Mouse (Mus musculus): ENCODE data around the gene Nrip3. TPM values are rescaled to one million over a fixed set of nuclear protein-coding genes. Genes with fewer than 3 reads are reported as not detected.

Nrip3 gene
- total RNA-seq, 2 experiments from 2014 or later = 0.20 to 0.21 TPM

DNA sequence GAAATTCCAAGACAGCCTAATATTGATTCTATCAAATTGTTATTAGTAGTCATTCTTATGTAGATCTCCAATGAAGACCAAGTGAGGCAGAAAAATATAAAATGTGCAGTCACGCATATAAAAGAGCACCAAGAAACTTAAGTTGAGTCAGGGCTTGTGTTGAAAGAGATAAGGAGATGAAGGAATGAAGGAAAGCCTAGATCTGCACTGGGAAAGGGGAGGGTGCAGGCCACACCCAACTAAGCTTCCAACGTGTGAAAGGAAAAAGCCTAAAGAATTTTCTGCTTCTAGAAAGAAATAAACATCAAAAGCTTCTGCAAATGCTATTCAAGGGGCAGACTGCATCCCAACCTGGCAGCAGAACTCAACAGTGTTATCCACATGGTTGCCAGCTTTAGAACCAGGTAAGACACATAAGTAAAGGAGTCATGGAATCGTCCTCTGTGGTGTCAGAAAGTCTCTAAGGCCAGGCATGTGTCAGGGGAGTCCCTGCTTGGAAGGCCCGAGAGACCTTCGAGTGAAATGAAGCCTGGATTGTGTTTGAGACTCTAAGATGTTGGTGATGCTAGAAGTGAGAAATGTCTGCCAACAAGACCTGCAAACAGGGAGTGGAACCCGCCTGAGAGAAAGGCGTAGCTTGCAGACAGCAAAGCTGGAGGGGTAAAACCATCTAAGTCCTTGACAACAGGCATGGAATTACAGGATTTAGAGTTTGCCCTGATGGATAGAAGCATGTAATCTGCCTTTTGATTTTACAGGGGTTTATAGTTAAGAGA, 14.1 kb downstream of the Nrip3 start:
- DNase-seq = no peak

DNA sequence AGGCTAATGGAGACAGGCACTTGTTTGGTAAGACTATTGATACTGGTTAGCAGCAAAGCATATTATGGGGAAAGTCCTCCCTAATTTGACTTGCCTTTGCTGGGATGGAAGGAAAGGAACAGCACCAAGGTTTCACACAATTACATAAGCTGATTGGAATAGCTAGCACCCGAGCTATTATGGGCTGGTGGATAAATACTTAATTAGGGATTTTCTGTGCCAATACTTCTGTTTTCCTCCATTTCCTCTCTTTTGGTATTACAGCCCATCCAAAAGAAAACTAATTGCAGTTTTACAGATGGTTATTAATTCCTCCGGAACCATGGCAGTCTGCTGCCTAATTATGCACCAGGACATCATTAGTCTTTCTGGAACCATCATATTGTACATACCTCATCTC, 17.8 kb downstream of the Nrip3 start:
- DNase-seq = no peak

DNA sequence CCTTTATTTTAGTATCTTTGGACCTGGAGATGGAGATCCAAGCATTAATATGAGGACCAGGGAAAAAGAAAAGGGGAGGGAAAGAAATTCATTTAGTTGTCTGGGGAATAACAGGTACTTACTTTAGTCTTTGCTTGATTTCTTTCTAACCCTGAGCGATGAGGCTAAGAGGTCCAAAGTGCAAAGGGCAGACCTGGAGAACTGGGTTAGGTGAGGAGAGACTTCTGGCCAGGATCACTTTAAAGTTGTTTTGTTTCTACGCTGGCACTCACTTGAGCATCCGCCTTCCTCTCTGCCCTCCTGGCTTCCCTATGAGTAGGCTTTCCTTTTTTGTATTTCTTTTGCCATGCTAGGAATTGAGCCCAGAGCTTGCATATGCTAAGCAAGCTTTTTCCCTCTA, 25.5 kb downstream of the Nrip3 start:
- no peak for DNase-seq

DNA sequence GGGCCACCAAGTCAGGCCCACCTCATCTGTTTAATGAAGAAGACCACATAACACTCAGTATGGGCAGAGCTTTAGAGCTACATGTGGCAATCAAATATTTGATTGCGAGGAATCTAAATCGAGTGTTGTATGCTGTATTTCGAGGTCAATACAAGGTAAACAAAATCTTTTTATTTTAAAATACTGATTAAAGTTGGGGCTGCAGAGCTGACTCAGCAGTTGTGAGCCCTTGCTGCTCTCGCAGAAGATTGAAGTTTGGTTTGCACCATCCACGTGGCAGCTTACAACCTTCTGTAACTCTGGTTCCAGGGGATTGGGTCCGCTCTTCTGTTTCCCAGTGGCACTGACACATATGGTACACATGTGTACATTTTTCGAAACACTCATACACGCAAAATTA, 27.8 kb downstream of the Nrip3 start:
- DNase-seq = no peak

DNA sequence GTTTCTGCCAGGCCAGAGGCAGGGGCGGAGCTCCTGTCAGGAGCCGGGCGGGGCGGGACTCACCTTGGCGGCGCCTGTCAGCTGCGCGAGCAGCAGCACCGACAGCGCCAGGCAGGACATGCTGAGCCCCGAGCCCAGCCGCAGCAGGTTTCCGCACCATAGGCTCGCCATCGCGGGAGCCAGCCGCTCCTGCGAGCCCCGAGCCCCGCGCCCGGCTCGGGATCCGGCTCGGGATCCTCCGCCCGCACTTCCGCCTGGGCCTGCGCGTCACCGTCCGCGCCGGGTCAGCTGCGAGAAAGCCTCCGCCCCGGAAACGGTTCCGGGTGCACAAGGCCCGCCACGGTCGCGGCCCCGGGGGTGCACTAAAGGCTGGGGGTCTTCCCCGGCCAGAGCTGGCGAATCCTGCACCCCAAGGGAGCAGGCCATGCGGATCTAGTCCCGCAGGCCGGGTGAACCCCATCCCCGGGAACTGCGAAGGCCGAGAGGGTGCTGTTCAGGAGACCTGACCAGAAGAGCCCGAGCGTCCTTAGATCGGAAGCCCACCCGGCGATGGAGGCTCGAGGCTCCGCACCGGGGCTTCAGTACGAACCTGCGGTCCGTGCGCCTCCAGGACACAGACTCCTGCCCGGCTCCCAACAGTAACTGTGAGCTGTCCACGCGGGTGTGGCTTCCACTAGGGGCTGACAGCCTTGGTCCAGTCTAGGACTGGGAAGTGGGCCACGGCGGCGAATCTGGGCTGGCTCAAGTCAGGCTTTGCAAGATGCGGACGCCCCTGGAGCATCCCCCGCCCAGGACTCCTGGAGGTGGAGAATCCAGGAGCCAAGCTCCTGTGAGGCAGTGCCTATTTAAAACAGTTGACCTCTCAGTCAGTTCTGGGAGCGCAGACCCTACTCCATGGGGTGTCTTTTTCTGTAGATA, 29.6 kb downstream of the Nrip3 start, which contains the start of gene Tmem9b:
TSS of gene Tmem9b (minus strand) at position 868 of the 918 bp plus-strand sequence.
- peak; percentile 88 to 89 for DNase-seq

DNA sequence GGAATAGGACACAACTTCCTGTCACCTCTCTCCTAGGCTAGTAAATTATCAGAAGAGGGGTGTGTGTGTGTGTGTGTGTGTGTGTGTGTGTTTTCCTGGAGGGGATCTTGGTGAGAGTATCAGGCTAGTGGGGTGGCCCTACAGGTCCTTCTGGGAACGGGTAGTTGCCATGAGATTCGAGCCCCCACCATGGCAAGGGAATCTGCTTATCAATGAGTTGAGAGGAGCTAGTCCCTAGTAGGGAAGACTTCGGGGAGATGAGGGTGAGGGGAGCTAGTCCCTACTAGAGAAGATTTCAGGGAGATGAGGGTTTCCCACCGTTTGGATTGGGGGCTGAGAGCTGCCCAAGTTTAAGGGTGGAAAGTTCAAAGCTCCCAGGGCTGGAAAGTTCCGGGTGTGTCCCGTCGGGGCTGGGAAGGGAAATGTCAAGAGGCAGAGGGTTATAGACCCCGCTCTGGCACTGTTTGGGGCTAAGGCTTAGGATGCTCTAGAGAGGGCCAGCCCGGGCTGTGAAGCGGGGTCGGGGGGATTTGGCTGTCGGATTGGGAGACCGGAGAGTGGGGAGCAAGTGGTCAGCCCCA, 30.3 kb downstream of the Nrip3 start:
- DNase-seq = no peak

DNA sequence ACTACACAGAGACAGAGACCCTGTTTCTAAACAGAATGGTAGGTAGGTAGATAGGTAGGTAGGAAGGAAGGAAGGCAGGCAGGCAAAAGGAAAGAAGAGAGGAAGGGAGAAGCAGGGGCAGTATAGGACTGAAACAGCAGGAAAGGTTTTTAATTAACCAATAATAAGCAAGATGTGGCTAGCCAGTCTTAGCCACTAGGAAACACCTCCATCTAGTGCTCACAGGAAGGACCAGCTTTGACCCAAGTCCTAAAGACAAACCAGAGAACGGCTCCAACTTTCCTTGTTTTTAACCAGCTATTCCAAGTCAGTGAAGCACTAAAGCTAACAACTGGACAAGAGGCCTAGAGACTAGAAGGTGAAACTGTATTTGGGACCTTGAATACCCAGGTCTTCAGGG, 34.1 kb downstream of the Nrip3 start:
- no peak for DNase-seq

DNA sequence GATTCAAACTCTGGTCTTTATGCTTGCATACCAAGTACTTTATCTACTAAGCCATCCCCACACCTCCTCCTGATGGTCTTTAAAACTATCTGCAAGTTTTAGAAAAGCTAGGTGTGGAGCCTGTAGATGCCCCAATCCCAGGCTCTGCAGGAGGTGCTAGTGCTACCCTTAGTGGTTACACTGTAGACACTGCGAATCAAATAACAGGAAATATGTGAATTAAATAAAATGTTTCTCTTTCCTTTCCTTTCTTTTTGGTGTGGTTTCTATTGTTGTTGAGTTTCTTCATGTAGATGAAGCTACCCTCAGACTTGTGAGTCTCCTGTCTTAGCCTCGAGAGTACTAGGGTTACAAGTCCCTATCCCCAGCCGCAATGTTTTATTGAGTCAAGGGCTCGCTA, 40.1 kb downstream of the Nrip3 start:
- no peak for DNase-seq

DNA sequence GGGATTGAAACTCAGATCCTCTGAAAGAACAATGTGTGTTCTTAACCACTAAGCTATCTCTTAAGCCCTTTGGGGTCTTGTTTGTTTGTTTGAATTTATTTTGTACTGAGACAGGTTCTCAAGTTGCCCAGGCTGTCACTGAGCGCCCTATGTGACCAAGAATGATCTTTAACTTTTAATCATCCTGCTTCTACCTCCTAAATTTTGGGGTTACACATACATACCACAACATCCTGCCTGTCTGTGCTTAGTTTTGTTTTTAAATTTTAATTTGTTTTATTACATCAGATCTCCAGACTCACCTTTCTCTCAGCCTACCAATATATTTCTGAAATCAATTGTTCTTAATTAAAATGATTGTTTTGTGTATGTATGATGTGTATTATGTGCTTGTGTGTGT, 40.8 kb downstream of the Nrip3 start:
- no peak for DNase-seq

DNA sequence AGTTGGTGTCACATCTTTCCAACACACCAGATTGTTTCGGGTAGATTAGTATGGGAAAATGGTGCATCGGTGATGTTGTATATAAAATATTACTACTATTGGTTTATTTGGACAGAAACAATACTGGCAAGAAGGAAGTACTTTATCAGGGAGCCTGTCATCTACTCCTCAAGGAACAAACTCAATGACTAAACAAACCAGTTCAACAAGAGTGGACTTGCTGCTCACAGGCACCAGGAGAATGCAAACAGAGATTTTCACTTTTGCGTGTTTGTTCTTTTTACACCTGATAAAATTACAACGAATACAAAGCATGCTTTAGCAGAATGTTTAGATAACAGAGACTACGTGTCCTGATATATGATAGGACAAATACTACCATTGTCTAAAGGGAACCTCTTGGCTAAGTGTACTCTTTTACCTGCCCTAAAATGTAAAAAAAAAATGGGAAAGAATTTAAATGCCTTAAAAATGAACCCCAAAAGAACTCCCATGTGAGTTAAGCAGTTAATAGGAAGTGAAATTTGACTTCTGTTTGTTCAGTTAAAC, 41.9 kb downstream of the Nrip3 start:
- DNase-seq = no peak

DNA sequence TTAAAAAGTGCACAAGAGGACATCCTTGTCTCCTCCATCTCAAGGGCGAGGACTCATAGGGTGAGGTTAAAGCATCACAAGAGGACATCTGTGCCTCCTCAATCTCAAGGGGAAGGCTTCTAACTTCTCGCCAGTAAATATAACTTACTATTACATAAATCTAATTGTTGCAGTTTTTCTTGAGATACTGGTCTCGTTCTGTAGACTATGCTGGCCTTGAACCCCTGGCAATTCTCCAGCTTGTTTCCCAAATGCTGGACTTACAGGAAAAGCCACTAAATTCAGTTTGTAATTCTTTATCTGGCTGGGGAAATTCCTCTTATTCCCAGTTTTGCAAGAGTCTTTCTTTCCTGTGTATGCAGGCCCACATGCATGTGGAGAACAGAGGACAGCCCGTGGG, 47.0 kb downstream of the Nrip3 start:
- no peak for DNase-seq

DNA sequence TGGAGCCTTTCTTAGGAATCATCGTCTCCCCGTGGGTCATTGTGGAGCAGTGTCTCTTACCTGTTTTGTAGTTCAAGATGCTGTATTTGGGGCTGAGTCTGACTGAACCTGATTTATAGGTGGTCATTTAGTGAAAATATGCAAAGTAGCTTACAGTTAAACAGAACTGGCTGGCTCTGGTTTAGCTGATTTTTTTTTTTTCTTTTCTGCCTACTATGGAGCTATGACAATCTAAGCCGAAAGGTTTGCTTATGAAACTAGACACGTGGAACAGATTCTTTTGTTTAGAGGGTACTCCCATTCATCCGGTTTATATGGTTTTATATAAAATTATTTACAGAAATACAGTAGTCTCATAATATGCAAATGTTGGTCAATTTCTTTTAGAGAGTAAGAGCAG, 50.2 kb downstream of the Nrip3 start, which contains the start of gene Ascl3:
TSS of gene Ascl3 (minus strand) at position 101 of the 400 bp plus-strand sequence.
- DNase-seq = no peak

DNA sequence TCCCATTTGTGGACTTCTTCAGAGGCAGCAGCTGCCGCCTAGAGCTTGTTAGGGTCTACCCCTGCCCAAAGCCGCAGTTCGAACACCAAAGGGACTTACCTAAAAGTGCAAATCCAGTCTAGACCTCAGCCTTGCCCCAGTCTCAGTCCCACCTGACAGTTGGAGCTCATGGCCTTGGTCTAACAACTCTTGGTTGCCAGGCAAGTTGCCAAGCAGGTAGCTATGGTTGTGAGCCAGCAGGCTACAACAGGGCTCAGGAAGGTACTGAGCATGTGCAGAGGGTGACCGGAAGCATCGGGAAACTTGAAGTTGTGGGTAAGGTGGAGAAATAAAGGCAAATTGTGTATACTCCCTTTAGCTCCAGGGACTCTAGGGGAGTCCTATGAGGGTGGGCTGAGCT, 58.1 kb downstream of the Nrip3 start, which contains the start of gene BC051019:
TSS of gene BC051019 (minus strand) at position 154 of the 400 bp plus-strand sequence.
- no peak for DNase-seq

DNA sequence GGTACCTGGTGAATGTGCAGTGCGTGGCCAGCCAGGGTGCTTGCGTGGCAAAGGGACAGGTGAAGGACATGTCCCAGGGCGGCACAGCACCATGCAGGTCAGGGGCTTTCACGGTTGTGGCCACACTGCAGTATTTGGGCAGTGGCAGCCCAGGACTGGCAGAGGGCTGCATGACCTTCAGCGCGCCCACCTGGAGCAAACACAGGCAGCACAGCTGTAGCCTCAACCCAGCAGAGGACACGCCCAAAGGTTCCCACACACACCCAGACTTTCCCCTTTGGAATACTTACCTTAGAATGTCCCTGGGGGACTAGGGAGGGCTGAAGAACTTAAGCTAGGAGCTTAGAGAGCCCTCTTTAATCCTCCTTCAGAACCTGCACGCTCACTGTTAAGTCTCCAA, 58.7 kb downstream of the Nrip3 start:
- DNase-seq = no peak

DNA sequence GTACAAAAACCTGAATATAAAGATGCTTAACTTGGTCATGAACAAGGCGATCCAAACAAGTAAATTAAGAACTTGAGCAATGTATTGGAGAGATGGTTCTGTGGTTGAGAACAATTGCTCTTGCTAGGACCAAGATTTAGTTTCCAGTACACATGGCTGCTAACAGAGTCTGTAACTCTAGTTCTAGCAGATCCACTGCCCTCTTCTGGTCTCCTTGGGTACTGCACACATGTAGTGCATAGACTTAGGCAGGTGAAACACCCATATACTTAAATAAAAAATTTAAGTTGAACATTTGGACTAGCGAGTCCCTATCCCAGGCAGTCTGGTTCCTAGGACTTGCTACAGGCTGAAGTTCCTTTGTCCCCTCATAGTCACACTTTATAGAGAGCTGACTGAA, 59.2 kb downstream of the Nrip3 start:
- DNase-seq = no peak

DNA sequence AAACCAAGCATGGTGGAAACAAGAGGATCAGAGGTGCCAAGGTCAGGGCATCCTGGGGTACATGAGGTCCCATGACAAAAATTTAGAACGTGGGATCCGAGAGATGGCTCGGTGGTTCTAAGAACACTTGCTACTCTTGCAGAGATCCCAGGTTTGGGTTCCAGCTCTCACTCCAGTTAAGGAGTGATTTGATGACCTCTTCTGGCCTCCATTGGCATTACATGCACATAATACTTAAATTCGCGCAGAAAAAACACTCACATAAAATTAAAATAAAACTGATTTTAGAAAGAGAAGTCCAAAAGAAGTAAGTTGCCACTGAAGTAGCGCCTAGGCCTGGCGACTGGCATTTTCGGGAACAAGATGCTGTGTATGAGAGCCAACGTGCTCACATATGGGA, 62.5 kb downstream of the Nrip3 start:
- peak; percentile 27 to 67 for DNase-seq

DNA sequence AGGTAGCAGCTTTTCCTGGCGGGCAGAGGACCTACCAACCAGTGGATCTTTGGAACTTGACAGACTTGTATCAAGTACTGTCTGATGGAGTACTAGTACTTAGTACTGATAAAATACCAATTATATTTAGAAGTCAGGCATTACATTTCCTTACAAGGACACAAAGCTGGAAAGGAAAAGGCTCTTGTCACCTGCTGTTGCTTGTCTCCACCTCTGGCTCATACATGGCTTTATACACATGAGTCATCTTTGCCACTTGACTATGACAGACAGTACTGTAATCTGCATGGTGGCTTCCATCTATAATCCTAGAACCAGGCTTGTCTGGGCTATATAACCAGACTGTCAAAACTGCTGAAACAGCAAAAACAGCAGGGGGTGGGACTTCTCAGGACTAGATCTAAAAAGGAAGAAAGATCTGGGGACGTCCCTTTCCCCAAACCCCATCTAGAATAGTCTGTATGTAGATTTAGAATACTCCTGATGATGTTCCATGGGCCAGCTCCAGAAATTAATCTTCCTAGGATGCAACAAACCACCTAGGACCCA, 68.3 kb downstream of the Nrip3 start:
- no peak for DNase-seq

DNA sequence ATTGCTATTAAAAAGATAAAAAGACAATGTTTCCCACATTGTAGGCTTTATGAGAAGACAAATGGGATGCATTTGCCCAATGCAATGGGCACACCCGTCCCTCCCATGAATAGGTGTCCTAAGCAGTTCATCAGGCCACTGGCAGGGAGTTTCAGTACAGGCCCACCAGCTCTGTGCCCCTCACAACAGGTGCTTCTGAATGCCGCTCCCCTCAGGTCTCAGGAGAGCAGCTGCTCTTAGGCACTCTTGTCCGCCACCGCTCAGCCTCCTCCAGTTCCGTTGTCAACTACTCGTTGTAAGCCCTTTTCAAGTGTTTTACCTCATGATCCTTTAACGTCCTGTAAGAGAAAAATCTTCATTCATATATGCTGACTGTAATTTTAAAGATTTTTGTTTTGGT, 69.6 kb downstream of the Nrip3 start:
- DNase-seq = no peak

DNA sequence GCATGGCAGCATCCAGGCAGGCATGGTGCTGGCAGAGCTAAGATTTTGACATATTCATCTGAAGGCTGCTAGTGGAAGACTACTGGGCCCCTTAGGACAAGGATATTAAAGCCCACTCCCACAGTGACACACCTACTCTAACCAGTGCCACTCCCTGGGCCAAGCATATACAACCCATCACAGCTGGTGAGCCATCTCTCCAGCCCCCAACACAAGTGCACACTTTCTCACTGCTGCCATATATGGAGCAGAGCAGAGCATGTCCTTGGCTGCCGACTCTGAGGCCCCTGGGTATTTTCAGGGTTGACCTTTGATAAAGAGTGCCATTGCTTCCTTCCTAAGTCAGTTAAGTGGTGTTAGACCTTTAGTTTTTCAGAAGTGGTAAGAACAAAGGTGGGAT, 71.8 kb downstream of the Nrip3 start:
- no peak for DNase-seq

DNA sequence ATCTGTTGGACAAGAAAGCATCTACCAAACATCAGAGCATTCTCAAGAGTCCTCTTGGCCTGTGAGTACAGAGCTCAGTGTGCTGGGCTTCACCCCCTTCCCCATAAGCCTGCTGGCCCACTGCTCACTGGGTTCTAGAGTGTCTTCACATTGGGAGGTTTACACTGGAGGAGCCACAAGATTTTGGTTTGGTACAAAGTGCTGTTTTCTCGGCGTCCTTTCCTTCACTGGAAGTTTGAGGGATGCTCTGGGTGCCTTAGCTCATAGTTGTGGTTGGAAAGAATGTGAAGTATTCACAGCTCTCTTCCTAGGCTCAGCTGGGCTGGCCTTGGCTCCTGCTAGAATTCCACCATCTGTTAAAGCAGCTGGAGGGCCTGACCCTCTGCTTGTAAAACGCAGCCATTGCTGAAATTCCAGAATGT, 72.9 kb downstream of the Nrip3 start:
- peak; percentile 71 to 84 for DNase-seq
